Mouse (Mus musculus): ENCODE data around the gene Colca2.
A peak's percentile ranks its signal among the peaks of the same experiment; 100 is the strongest.

Gene Colca2

DNA sequence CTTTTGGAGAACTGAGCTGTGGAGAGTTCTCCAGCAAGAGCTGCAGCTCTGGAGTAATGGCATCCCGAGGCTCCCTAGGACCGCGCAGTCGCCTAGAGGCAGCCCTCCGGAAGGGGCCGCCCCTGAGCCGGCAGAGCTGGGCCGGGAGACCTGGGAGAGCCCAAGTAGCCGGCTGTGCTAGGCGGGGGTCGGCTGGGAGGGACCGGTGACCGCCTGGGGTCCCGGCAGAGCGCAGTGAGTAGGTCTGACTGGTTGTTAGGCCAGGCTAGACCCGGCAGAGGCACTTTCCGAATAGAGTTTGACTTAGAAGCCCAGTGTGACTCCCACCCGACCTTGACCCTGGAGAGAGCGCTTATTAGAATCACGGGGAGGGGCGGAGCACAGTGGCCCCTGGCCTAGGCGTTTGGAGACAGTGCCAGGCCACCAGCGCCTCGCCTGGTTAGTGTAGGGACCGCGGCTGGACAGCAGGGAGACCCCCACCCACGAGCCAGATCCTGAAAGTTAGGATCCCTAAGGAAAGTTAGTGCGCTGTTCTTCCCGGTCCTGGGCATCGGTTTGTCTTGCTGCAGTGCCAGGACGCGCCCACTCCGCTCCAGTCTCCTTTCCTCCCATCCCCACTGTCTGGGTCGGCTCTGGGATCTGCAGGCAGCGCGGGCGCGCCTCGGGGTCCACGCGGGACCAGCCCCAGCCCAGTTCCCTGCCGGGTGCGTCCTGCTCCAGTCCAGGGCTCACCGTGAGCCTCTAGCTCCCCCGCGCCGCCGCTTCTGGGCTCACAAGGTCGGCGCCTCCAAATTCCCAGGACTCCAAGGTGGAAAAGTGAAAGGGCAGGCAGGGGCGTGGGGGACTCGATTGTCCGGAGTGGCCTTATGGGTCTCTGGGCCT lies at the start of gene Colca2:
Gene Colca2, minus strand, starts transcription at position 70 of the 882 bp plus-strand sequence.
- DNase-seq (ENCODE audit: low spot score), result peak; percentile 73

DNA sequence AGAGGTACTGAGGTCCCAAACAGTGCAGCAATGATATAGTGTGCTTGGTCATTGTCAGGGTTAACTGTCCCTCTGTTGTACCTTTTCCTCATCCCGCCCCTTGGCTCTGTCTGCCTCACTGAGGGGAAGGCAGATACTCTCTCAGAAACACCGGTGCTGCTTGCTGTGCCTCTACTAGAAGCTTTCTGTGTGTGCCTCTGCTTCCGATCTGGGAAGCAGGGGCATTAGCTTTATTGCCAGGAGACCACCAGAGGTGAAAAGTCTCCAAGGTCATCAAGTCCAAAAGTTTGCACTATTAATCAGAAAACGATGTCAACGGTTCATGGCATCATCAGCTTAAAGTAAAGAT lies 49.2 kb upstream of the Colca2 start:
- DNase-seq (ENCODE audit: low spot score), result no peak

DNA sequence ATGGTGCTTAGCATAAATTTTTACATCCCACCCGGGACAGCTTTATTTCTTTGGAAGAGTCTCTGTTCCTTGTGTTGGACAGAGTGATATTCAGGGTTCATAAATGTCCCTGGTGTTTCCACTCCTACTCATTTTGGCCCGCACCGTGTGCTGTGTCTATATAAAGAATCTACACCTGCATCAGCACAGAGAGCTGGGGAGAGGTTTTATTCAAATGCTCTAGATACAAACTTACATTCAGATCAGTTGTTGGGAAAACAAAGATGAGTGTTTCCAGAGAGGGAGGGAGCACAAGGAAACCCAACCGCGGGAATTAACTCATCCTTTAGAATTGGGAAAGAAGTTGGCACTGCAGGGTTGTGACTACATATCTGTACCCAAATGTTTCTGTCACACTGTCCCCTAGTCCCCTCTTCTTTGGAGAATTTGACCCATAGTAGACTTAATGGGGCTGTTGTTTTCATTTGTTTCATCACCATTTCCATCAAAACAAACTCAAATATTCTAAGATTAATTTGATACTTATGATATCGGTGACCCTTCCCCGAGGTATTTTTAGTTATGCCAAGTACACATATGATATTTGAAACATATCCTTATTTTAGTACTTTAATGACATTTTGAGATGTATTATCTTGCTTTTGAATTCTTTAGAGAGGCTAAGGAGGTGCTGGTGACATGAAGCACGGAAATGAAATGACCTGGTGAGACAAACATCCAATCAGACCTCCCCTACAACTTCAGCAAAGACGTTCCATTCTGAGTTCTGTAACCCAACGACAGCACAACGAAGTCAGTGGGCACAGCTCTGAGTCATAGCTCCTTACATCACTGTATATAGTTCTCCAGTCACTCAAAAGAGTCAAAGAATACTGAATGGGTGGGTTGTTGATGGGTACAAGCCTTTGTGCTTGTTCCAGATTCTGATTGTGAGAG lies 48.5 kb upstream of the Colca2 start:
- no peak for DNase-seq (ENCODE audit: low spot score)

DNA sequence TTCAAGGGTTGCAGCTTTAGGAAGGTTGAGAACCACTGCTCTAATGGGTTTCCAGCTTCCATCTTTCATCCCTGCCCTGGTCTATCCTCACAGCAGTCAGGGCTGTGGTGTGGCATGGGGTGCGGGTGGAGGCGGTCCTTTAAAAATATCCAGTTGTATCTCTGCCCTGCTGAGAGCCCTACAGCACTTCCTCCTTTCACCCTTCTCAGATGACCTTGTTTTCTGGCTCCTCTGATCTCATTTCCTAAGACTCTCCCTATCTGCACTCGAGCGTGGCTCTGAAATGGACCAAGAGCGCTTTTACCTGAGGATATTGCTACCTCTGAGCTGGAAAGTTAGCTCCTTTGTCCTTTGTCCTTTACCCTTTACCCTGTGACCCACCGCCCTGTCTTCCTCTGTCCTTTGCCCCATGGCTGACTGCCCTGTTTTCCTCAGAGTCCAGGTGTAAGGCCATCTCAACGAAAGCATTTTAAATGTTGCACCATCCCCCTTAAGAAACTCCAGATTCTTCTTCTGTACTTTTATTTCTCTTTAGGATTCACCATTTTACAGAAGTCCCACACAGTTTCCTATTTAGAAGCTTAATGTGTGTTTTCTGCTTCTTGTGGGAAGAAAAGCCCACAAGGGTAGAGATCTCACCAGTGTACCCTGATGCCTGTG lies 46.2 kb upstream of the Colca2 start:
- DNase-seq (ENCODE audit: low spot score), result no peak

DNA sequence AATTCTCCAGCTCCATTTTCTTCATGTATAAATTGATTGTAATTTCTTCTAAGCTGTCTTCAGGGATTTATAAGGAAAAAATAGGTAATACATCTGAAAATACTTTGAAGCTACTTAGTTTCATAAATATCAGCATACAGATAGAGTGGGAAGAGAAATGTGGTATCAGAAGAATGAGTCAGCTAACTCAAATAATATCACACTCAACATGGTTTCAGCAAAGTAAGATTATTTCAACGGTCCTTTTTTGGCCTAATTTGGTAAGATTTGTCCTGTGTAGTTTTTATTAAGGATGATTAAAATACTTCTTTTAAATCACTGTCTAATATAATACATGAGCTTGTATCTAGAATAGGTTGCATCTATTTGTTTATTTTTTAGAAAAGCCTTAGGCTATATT lies 41.7 kb upstream of the Colca2 start:
- no peak for DNase-seq (ENCODE audit: low spot score)

DNA sequence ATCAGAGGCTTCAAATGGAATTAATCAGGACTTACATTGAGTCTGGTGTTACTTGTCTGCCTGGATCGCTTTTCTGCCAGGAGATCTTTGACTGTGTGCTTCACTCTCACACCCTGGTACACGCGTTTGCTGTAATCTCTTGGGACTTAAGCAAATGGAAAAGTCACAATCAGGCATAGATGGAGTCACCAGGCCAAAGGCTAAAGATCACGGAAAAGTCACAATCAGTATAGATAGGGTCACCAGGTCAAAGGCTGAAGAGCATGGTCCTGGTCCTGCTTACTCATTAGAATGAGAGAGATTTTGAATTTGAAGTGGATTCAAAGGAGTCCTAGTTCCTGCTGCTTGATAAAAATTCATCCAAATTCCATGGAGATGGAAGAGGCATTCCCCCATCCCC lies 39.9 kb upstream of the Colca2 start:
- no peak for DNase-seq (ENCODE audit: low spot score)

DNA sequence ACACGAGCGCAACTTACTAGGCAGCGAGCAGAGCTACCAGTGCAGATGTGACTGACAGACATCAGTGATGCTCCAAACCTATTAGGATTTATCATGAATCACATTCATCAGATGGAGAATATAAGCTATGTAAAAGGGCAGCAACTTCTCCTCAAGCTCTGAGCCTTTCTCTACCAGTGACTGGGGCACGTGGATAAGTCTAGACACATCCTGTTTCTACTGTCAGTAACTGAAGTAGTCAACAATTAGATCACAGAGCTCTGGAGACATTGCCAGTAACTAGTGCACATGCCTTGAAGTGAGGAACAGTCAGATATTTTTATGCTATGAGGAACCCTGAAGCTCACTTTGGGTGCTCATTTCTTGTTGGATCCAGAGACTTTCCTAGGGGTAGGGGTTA lies 39.0 kb upstream of the Colca2 start:
- DNase-seq (ENCODE audit: low spot score), result no peak

DNA sequence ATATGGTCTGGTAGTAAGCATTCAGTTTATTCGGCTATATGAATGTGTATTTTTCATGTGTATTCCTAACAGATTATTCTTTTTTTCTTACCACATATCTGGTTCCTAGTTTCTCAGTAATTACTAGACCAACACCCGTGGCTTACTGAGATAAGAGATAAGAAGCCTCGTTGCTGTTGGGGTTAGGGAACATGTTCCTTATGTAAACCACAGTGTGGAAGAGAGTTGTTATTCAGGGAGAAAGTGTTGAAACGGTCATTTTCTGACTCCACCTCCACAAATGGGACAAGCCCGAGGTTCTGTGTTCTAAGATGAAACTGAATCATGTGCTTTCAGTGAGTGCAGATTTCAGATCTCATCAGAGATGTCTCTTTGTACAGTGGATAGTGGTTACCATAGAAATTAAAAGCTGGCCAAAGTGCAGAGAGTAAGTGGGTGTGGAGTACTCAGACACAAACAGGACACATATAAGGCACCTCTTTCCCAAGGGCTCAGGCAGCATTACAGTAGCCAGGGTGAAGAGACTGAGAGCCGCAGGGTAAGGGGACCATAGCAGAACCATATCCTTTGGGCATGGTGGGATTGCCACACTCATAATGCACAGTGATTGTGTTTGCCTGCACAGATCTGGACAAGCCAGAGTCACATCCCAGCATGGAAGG lies 37.2 kb upstream of the Colca2 start:
- DNase-seq (ENCODE audit: low spot score), result no peak

DNA sequence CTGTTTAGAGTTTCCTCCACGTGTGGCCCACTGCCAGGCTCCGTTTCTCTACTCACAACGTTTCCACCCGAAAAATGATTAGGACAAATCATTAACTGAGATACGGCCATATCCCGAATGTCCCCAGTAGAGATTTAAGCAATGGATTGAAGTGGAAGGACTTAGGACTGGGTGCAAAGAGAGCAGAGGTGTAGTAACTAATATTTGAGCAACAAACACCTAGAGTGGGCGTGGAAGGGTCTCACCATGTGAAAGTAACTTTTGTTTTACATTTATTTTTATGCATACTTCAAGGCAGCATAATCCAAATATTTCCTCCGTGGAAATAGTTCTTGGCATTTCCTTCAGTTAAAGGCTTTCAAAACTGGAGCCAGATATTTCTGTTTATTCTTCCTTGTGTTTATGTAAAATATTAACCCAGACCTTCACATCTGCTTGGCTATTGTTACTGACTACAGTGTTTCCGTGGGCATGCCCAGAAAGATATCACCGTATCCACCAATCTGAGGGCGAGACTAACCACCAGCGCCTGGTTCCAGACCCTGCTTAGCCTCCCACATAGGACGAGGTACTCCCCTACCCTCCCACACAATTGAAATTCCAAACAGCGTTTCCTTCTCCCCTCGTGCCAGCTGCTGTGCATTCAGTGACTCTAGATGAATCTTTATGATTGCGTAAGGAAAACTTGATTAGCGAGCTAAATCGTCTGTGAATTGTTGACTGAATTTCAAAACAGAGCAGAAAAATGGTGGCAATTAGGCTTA lies 34.4 kb upstream of the Colca2 start:
- DNase-seq (ENCODE audit: low spot score), result peak; percentile 14

DNA sequence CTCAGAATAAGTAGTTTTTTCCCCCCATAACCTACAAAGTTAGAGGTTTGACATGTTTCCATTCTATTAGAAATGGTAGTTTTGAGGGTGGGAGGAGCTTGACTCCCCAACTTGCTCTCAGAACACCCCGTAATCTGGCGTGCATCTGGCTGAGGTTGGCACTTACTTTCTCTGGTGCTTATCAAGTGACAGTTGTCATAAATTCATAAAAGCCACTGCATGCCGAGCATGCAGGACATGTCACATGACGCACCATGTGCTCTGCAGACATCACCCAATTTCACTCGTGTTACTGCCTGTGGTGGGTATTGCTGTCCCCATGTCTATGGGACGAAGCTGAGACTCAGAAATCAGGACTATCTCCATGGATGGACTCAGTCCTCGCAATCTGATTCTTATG lies 32.1 kb upstream of the Colca2 start:
- DNase-seq (ENCODE audit: low spot score), result no peak

DNA sequence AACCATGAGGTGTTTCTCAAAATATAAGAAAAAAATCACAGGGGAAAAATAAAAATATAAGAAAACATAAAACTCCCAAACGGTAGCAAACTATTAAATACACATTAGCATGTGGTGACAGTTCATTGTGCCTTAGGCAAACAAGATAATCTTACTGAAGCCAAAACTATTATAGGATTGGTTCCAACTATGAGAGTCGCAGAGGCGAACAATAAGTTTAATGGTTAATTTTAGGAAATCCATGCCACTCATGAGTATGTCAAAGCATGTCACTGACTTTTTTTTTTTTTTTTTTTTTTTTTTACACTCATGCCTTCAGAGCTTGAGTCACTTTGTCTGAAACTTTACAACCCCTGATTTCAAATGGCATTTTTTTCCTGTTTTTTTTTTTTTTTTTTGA lies 28.0 kb upstream of the Colca2 start:
- DNase-seq (ENCODE audit: low spot score), result no peak

DNA sequence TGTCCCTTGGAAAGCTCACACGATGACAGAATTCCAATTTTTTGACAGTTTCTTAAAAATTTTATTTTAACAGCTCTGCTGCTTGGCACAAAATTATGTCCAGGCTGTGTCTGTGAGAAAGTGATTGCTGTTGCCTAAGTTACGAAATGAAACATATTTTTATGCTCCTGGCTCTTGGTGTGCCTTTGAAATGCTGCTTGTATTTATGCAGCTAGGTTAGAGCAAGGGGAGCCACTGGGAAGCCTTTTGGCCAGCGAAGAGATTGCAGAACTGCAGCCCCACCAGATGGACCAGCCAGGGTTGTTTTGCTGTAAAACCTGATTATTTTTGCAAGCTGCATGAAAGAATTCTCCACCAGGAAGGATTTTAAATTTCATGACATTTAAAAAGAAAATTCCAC lies 26.8 kb upstream of the Colca2 start:
- no peak for DNase-seq (ENCODE audit: low spot score)

DNA sequence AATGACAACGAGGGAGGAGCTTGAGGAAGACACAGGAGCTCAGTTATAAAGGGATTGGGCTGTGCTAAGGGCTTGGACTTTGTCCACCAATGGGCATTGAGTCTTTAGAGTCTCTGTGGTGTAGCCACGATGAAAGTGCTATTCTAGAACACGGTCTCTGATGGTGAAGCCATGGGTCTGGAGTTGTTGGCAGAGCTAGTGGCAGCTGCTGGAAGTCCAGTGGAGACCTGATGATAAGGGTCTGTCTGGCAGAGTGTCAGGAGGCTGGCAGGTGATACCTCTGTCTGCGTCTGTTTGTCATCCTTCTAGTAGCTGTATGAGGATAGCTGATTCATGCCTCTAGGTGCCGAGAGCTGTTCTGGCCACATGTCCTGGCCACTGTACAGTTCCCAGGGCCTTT lies 25.6 kb upstream of the Colca2 start:
- DNase-seq (ENCODE audit: low spot score), result no peak

DNA sequence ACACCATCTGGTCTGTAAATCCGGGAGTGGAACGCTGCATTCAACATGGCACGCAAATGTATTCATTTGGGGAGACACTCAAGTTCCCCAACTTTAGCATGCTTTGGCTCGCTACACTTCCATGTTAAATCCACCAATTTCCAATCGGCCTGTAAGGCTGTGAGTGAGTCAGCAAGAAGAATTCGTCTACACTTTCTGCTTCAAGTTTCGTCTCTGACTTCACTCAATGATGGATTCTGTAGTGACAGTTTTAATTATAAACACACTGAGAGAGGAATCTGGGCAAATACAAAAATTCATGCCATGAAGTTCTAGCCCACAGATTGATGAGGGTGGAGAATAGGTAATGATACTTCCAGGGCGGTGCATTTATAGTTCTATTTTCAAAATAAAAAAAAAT lies 15.2 kb upstream of the Colca2 start:
- no peak for DNase-seq (ENCODE audit: low spot score)

DNA sequence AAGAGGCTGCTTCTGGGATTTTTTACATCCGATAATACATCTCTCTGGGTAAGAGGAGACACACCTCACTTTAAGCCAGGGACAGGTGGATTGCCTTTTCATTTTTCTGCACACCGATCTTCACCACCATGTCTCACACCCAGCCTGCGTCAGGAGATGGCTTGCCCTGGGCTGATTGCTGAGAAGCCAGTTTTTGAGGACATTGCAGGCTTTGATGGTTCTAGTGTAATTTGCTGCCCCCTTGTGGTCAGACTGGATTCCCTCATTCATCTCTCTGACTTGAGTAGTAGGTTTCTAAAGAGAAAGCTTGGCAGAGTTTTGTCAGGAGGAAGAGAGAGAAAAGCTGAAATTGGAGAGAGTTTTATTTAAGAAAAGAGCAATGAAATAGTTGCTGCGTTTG lies 14.3 kb upstream of the Colca2 start:
- DNase-seq (ENCODE audit: low spot score), result peak; percentile 33

DNA sequence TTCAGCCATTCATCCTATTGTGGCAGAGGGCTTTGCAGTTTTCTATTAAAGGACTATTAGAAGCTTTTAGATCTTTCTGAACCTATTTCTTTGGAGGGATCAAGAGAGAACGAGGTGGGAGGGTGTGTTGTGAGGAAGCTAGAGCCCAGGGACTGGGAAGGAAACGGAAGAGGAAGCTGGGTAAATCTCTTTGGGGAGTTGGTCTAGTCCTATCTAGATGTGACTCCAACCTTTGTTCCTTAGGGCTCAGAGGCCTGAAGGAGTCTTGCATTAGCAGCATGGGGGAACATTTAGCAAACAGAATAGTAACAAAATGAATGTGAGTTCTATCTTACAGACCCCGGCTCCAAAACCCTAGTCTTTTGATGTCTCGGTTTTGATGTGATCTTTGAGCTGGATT lies 12.6 kb upstream of the Colca2 start:
- DNase-seq (ENCODE audit: low spot score), result no peak

DNA sequence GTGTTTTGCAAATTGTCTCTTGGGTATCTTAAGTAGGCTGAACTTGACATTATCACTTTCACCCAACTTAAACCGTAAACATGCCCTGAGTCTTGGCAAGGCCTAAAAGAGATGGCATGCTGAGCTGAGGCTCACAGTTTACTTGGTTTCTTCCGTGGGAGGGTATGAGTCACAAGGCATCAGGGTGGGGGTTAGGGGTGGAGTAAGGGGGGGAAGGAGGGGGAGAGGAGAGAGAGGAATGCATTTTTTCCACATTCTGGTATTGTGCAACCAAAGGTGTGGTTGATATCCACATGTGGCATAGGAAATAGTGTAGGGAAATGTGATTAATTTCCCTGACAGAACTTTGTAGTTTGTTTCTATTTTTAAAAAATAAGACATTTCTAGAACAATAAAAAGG lies 7.7 kb upstream of the Colca2 start:
- DNase-seq (ENCODE audit: low spot score), result peak; percentile 34

DNA sequence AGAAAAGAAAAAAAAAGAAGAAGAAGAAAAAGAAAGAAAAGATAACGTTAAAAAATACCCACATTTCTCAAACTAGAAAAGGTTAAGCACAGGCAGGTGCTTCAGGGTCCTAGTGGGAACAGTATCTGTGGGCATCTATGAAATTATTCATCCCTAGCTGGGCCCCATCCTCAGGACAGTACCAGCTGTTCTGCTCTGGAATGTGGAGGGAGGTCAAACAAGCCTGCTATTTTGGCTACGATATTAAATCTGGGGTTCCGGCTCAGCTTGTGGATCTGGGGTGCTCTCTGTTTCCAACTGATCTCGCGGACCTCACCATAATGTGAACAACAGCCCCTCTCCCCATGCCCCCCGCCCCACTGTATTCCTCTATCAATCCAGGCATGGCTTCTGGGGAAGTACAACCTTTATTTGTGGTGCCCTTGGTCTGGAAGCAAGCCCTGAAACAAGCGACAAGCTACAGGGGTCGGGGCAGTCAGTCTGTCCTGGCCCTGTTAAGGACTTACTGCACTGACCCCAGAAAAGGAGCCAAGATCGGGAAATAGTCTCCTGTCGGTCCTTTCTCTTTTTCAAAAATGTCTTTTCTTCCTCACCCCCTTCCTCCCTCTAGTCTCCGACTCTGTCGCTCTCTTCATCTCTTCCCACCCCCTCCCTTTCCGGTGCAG lies 403 bp downstream of the Colca2 start:
- no peak for DNase-seq (ENCODE audit: low spot score)

DNA sequence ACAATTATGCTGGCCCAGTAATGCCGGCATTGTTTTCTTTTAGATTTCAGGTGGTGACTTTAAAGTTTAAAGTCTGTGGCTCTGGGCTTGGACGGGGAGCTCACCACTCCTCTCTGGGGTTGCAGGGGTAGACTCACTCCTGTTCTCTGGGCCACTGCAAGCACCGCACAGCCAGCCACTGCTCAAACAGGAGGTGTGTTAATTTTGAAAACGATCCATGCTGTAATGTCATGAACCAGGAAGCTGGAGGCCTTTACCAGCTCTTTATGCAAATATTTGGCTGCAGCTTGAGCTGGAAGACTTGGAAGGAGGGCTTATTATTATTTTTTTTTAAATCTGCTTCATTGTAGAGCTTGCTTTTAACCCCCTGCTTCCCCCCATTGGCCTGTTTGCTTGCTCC lies 3.7 kb downstream of the Colca2 start:
- DNase-seq (ENCODE audit: low spot score), result no peak

DNA sequence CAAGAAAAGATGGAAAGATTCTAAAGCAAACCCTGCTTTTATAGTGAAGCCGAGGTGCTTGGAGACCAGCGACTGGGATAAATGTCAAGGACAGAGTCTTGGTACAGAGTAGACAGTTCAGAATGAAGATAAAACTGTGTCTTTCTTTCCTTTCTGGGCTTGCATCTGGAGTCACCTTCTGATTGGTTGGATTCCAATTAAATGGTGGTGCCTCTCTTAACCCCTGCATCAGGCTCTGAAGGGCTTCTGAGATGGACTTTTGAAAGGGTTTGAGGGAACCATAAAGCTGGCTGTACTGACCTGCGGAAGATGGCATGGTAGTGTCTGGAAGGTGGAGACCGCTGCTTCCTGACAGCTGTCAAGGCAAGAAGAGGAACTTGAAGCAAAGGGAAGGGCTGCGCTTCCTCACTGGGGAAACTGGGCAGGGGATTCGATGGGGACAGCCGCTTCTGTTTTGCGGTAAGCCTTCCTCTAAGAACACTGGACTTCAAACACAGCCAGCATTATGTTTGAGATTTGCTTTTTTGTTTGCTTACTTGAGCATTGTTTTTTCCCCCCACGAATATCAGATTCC lies 4.7 kb downstream of the Colca2 start:
- no peak for DNase-seq (ENCODE audit: low spot score)

Measured in ovary, adult 18-20 months (tissue).